Mouse (Mus musculus) small intestine, adult 2 months (tissue): ENCODE results near the gene Syce2.

ENCODE experiments used
- CTCF ChIP-seq: fragments of 200-500 bp; IDR thresholded peaks from 2 replicates; pipeline ENCODE4 v1.5.1; 2012; ENCODE audit warnings: low read depth, mild to moderate bottlenecking, control low read depth, inconsistent platforms, low read length, moderate library complexity, mixed read lengths; ENCODE audit not compliant: insufficient replicate concordance, insufficient read length; ENCODE audit errors: extremely low read depth
- POLR2A ChIP-seq: fragments of 200-500 bp; IDR thresholded peaks from 2 replicates; pipeline ENCODE4 v1.6.1; 2012; ENCODE audit warnings: low read depth, mild to moderate bottlenecking, control low read depth, inconsistent platforms, low read length, moderate library complexity

- TF ChIP-seq CTCF (no peak), POLR2A (peak; percentile 52; the same call in 1 of the 2 replicates)
These were observed 31.5 kb upstream of the Syce2 start, which contains the start of gene Rad23a for GRCm38 (mm10) chr8:84840248-84840999.
